Mouse (Mus musculus) cerebellum, postnatal 4 days (tissue): ENCODE measurements around the gene Loxl1.
"Not testable (repeated sequence)": the region's sequence is repeated elsewhere in the genome, so short reads cannot be mapped to it uniquely, and the experiment has no call there.

Source experiments
- DNase-seq, 2 experiments: peaks; one replicate each; pipeline ENCODE4 v3.0.0; 2022; ENCODE audit warnings: low spot score in 2 of 2, mixed read lengths in 1 of 2

The Loxl1 gene

GRCm38 (mm10) chr9:58276346-58276745, 36.6 kb downstream of the Loxl1 start:
- DNase-seq = no peak

DNA sequence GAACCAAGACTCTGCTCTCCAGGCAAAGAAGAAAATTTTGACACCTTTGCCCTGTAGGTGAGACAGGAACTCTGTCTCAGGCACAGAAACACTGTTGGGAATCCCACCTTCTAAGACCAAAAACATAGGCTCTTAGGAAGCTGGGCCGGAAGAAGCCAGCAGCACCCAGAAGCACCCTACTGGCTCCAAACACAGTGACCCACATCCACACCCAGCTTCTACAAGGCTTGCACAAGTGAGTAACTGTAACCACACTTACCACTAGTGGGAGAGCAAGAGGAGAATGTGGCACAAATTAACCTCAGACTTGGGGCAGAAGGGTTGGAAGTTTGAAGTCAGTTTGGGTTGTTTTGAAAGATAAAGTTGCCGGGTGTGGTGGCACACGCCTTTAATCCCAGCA, 37.2 kb downstream of the Loxl1 start:
- no peak for DNase-seq

DNA sequence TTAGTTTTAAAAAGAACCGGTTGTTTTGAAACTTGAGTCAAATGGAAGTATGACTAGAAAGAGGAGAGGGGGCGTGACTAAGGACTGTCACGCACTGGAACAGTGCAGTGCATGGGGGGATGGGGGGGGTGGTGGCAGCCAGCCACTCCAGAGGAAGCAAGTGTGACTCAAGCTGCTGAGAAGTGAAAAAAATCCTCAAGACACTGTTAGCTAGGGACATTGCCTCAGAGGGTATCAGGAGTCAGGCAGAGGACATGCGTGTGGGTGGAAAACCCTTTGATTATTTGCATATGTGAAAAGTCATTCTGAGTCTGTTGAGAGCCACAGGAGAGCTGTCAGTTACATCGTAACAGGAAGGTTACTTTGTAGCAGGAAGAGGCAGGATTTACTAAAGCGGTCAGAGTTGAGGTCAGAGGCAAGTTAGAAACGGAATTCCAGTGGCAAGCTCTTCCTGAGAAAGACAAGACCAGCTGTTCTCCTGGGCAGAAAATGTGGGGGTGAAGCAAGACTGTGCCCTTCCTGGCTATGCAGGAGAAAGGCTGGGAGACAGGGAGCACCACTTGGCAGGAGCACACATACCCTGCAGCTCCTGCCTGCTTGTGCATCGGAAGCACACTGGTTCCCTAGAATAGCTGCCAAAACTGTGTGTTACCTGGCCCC, 37.7 kb downstream of the Loxl1 start:
- no peak for DNase-seq

- DNase-seq = no peak
These were observed 38.4 kb downstream of the Loxl1 start for GRCm38 (mm10) chr9:58274626-58275025.

GRCm38 (mm10) chr9:58274101-58274604, 38.8 kb downstream of the Loxl1 start:
- no peak for DNase-seq

GRCm38 (mm10) chr9:58272855-58273254, 40.1 kb downstream of the Loxl1 start:
- DNase-seq = no peak

DNA sequence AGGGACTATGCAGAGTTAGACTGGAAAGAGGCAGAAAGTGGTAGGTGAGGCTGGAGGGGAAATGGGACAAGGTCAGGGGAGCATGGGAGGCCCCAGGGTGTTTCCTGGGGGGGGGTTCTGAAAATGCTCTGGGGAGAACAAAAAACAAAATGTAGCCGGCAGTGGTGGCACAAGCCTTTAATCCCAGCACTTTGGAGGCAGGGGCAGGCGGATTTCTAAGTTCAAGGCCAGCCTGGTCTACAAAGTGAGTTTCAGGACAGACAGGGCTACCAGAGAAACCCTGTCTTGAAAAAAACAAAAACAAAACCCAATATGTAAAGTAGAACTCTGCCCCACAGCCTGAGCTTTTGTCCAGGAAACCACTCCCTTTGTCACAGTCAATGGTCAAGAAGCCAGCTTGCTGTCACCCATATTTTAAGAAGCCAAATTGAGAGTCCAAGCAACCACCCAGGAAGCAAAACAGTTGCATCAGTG, 40.9 kb downstream of the Loxl1 start:
- DNase-seq = no peak

DNA sequence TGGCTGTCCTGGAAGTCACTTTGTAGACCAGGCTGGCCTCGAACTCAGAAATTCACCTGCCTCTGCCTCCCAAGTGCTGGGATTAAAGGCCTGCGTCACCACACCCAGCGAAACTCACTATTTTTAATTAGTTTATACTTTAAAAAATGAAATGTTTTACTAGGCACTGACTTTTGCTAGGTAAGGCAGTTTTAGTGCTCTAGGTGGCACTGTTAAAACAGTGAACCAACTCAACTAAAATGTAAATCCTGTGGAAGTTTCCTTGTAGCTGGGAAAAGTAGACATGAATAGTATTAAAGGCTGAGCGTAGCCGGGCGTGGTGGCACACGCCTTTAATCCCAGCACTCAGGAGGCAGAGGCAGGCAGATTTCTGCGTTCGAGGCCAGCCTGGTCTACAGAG, 41.4 kb downstream of the Loxl1 start:
- DNase-seq = not testable (repeated sequence)

GRCm38 (mm10) chr9:58271109-58271508, 41.9 kb downstream of the Loxl1 start:
- DNase-seq = no peak

GRCm38 (mm10) chr9:58270081-58270480, 42.9 kb downstream of the Loxl1 start:
- no peak for DNase-seq

- DNase-seq = peak in 1 of 2 experiments; percentile 58
These were observed 44.3 kb downstream of the Loxl1 start for GRCm38 (mm10) chr9:58268384-58269313.

DNA sequence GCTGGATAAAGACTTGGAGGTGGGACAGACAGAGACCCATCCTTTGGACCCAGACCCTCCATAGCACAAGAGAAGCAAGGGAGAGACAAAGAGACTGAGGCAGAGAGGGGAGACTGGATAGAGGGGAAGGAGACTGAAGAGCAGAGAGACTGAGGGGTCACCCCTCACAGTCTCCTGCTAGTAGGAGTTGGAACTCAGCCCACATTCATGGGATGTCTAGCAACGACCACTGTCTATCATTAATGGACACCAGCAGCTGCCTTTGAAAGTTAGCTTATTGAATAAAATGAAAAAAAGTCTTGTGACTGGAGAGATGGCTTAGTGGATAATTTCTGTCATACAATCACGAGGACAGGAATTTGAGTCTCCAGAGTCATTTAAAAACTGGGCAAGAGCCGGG, 45.9 kb downstream of the Loxl1 start:
- DNase-seq = no peak

- no peak for DNase-seq
These were observed 46.4 kb downstream of the Loxl1 start for GRCm38 (mm10) chr9:58266571-58267011.

DNA sequence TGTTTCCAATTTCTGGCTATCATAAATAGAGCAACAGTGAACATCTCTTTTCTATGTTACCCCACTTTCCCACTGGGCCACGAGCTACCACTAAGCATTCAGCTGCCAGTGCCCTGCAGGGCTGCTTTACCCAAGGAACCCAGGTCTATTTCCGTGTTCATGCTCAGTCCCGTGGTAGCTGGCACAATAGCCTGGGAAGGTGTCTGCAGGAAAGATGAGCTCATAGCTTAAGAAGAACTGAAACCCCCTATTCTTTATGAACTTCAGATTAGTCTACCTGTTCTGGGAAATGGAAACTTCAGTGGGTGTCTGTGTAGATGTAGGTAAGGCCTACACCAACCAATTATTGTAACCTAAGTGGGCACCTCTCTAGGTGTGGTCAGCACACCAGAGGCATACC, 47.6 kb downstream of the Loxl1 start:
- no peak for DNase-seq

GRCm38 (mm10) chr9:58262507-58262906, 50.5 kb downstream of the Loxl1 start:
- DNase-seq = no peak

GRCm38 (mm10) chr9:58255704-58256685, 57.0 kb downstream of the Loxl1 start:
- no peak for DNase-seq

DNA sequence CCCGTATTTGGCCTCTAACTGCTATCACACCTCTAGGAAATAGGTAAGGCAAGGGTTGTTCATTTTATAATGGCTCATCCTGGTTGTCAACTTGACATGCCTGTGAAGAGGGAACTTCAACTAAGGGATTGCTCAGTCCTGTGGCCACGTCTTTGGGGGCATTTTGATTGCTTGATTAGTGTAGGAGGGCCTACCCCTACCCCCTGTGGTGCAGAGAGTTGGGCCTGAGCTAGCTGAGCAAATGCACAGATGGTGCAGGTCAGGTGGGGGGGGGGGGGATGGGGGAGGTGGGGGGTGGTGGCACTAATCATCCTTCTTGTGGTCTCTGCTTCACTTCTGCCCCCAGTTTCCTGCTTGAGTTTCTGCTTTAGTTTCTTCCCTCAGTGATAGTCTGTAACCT, 57.9 kb downstream of the Loxl1 start:
- DNase-seq = no peak

GRCm38 (mm10) chr9:58253805-58254122, 59.2 kb downstream of the Loxl1 start:
- DNase-seq = not testable (repeated sequence)

- DNase-seq = peak; percentile 79 to 90
These were observed 59.8 kb downstream of the Loxl1 start, which contains the start of gene Stoml1 for GRCm38 (mm10) chr9:58253033-58253804. Stoml1 (plus strand) TSS chr9:58253164.

DNA sequence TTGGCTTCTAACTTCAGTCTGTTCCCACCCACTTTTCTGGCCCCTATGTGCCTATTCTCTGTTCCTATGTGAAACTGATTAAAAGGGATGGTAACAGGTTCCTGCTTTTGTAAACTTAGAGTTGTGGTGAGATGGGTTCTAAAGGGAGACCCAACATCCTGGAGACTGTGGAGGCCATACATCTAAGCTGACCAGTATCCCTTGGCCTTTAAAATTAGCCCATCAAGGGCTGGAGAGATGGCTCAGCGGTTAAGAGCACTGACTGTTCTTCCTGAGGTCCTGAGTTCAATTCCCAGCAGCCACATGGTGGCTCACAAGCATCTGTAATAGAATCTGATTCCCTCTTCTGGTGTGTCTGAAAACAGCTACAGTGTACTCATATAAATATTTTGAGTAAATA, 62.3 kb downstream of the Loxl1 start:
- not testable (repeated sequence) for DNase-seq

DNA sequence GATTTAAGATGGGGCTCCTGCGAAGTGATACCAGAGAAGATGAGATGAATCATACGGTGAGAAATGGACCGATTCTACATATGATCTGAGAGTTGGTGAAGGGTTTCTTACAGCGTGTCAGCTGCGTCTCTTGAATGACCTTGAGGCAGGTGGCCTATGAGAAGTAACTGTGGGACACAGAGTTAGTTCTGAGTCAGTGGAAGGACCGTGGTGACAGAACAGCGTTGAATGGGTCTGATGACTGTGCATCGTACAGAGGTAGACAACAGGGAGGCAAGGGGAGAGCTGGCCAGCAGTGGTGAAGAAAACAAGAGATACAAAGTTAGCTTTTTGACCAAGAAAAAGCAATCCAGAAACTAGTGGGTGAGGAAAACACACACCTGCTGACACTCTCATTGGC, 62.7 kb downstream of the Loxl1 start:
- DNase-seq = no peak
